Mouse (Mus musculus): ENCODE data around the gene Gng4.
"Not testable (repeated sequence)": the region's sequence is repeated elsewhere in the genome, so short reads cannot be mapped to it uniquely, and the experiment has no call there.

Gene Gng4

GRCm38 (mm10) chr13:13783894-13784419, at the start of gene Gng4:
Gng4 (plus strand) TSS chr13:13784059.
- peak in 1 of 2 experiments; percentile 17 for DNase-seq (ENCODE audit: low spot score in 2 of 2)

- no peak for DNase-seq (ENCODE audit: low spot score in 2 of 2)
These were observed 44.6 kb upstream of the Gng4 start for GRCm38 (mm10) chr13:13739232-13739631.

- no peak for DNase-seq (ENCODE audit: low spot score in 2 of 2)
These were observed 37.9 kb upstream of the Gng4 start for GRCm38 (mm10) chr13:13745911-13746310.

GRCm38 (mm10) chr13:13775778-13776494, 7.9 kb upstream of the Gng4 start:
- DNase-seq (ENCODE audit: low spot score in 2 of 2), result peak in 1 of 2 experiments; percentile 71

- no peak for DNase-seq (ENCODE audit: low spot score in 2 of 2)
These were observed 6.8 kb upstream of the Gng4 start for GRCm38 (mm10) chr13:13777052-13777451.

DNA sequence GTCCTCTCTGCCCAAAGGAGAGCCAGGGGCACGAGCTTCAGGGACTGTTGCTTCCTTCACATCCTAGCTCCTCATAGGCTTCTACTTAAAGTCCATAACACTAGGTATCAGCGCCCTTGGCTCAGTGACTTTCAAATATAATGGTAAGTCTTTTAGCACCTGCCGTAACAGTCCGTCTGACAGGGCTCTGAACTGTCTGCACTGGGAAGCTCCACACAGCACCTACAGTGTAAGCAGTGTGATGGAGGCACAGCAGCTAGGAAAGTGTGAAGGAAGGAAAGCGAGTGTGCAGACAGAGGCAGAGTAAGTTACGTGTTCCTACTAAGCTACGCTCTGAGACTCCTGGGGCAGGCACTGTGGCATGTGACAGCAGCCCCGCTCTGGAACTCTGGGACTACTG, 6.2 kb upstream of the Gng4 start:
- DNase-seq (ENCODE audit: low spot score in 2 of 2), result no peak

GRCm38 (mm10) chr13:13778837-13779458, 4.9 kb upstream of the Gng4 start:
- no peak for DNase-seq (ENCODE audit: low spot score in 2 of 2)

DNA sequence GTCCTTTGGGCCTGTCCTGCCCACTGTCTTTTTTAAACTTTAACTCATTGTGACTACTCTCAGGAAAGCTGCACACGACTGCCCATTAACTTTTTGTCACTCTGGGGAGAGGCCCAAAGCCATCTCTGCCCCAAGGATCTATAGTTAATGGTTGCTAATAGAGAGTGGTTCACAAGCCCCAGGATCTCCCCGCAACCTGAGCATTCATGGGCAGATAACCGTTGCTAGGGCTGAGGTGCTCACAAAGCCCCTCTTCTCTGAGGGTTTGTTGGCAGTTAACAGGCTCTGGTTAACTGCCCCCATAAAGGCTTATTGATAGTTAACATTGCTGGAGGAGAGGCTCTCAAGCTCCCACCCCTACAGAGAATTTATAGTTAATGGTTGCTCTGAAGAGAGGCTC, 3.6 kb upstream of the Gng4 start:
- no peak for DNase-seq (ENCODE audit: low spot score in 2 of 2)

DNA sequence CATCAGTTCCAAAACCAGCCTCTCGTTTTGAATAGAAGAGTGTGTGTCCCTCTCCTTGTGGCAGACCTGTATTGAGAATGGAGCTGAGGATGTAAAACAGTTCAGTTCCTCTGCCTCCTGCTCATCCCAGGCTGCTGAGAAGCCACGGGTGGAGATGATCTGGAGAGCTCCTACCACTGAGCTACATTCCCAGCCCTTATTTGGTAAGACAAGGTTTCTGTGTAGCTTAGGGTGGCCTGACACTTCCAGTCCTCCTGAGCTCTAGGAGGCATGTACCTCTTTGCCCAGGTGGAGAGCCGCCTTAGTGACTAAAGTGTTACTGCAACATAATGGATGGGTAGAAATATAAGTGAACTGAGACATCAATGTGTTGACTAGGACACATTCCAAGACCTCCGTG, 2.8 kb upstream of the Gng4 start:
- no peak for DNase-seq (ENCODE audit: low spot score in 2 of 2)

- no peak for DNase-seq (ENCODE audit: low spot score in 2 of 2)
These were observed 563 bp upstream of the Gng4 start for GRCm38 (mm10) chr13:13783296-13783695.

- DNase-seq (ENCODE audit: low spot score in 2 of 2), result no peak
These were observed 619 bp downstream of the Gng4 start for GRCm38 (mm10) chr13:13784420-13784936.

DNA sequence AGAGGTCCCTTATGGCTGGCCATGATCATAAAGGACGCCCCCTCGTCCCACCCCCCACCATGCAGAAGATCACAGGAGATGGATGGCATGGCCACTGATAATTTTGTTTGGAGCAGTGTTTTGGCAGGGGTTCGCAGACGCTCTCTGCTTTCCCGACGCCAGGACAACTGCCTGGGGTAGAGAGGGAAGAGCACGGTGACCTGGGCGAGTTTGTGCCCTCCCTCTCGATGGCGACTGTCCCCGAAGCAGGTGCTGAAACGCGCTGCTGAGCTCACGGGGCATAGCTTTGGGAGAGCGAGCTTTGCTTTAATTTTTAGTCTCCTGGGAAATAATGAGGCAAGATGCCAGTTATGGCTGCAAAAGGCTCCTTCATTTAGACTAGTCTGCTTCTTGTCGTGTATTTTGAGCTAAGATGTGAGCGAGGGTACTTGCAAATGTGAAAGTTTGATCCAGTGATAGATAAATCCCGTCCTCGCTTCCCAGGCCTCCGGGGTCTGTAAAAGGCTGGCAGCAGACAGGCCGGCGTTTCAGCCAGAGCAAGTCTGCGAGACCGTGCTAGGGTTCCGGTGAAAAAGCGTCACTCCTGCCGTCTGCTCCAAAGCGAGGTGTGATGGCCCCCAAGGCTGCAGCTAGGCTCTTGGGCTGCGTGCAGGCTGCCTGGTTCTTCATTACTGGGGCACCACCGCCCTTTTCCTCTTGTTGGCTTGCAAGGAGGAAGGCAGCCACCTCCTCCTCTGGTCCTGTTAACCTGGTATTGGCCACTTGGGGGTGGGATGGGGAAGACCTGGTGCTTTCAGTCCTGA, 1.3 kb downstream of the Gng4 start:
- DNase-seq (ENCODE audit: low spot score in 2 of 2), result peak in 1 of 2 experiments; percentile 31

DNA sequence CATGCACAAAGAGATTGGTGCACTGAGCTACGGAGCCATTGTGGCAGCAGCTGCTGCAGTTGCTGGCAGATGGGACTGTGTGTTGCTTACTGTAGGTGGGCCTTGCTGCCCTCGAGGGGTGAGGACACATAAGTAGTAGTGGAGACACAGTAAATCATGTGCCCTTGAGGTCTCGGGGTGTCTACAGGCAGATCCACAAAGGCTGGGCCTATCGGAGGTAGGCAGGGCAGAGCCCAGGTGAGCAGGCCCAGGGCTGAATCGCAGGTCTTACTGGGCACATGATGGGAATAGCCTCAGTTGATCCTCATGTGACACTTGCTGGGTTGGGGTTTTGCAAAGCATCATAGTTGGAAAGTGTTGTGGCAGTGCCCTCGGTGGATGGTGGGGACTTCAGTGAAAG, 3.1 kb downstream of the Gng4 start:
- DNase-seq (ENCODE audit: low spot score in 2 of 2), result no peak

GRCm38 (mm10) chr13:13788070-13788469, 4.2 kb downstream of the Gng4 start:
- no peak for DNase-seq (ENCODE audit: low spot score in 2 of 2)

DNA sequence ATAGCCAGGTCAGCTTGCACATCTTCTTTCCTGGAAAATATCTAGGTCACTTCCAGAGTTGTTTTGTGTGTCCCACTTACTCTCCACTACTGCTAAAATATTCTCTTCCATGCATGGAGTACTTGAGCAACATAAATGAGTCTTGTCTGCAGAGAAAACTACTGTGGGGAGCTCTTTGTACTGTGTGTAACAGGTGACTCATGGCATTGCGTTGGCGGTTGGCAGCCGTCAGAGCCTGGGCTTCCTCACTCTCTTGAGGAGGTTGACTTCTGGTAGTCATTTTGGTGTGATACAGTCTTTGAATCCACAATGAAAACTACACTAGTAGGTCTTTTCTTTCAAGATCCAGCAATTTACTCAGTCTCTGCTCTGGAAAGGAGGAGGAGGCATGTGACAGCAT, 8.1 kb downstream of the Gng4 start:
- no peak for DNase-seq (ENCODE audit: low spot score in 2 of 2)

DNA sequence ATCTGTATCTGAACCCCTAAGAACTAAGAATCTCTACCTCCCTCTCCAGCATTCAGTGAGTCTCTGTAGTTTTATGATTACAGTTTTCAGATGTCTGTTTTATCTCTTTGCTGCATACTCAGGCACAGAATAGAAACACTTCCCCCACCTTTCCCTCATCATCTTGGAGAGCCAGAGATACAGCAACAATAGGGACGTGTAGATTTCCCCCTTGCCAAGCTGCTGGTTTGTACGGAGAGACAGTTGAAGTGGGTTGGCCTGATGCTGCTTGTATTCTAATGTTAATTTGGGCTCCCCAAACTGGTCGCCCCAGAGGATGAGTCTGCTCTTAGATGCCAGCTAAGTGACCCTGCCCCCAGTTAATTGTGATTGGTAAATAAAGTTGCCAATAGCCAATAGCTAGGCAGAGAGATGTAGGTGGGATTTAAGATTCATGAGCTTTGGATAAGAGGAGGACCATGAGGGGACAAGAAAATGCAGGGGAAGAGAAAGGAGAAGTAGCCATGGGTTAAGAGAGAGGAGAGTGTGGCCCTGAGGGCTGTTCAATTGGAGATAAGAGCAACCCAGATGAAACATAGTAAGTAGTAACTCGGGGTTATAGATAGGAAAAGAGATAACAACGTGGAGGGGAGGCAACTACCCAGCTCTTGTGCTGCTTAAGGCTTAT, 11.4 kb downstream of the Gng4 start:
- DNase-seq (ENCODE audit: low spot score in 2 of 2), result no peak

DNA sequence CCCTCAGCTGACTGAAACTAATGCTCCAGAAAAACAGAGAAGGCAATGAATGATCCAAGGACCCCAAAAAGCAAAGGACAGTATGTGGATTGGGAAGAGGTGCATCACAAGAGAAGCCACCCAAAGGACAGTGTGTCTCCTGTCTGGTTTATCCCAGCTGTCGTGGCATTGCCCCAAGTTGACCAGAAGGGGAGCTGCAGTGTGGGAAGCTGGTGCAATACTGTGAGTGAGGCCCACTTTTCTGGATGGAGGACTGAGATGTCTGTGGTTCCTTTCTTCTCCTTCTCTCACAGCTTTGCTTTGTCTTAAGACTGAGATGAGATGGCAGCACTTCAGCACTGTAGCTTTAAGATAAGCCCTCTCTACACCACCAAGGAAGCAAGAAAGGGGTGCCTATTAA, 12.2 kb downstream of the Gng4 start:
- DNase-seq (ENCODE audit: low spot score in 2 of 2), result no peak

GRCm38 (mm10) chr13:13797816-13798215, 14.0 kb downstream of the Gng4 start:
- DNase-seq (ENCODE audit: low spot score in 2 of 2), result not testable (repeated sequence)

DNA sequence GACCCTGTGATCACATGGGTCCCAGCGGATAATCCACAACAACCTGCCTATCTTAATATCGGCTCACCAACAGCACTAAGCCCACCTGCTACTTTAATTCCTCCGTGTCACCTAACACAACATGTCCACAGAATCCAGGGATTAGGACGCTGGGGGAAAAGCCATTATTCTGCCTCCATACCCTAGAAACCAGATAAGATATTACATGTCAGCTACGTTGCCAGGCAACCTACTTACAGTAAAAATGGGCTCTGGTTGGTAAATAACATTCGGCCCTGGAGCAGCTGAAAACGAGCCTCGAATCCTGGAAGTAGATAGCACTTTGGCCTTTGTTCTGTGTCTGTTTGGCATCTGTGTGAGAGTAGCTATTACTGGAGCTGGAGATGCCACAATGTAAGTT, 14.9 kb downstream of the Gng4 start:
- no peak for DNase-seq (ENCODE audit: low spot score in 2 of 2)

DNA sequence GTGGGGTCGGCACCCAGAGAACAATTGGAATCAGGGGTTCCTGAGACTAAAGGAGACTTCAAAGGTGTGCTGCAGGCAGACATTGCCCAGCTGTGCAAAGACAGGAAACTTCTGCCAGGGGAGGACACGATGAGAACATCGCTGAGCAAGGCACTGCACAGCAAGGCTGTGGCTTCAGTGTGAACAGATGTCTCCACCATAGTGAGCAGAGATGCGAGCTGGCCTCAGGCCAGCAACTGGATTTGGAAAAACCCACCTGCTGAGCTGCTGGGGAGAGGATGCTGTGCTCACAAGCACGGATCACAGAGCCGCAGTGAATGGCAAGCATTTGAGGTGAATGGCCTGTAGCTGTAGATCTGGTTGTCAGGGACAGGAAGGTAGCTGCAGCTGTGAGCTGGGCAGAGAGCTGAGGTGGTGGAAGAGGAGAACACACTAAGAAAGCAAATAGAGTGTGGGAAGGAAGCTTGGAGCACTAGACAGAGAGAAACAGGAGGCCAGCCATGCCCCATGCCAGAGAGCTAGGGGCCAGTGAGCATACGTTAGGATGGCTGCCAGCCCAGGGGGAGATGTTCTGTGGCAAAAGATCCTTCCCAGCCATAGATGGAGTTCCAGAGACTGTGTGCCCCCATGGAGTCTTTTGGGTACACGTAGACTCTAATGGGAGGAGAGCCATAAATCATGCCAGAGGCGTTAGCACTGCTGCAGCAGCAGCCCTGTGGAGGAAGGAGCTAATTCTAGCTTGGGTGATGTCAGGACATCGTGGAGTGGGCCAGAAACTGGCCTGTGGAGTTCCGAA, 24.7 kb downstream of the Gng4 start:
- no peak for DNase-seq (ENCODE audit: low spot score in 2 of 2)

- no peak for DNase-seq (ENCODE audit: low spot score in 2 of 2)
These were observed 27.0 kb downstream of the Gng4 start for GRCm38 (mm10) chr13:13810885-13811284.

Measured in spleen, postnatal 10 days (tissue).